Mouse (Mus musculus): ENCODE data around the gene Sstr5.

DNA sequence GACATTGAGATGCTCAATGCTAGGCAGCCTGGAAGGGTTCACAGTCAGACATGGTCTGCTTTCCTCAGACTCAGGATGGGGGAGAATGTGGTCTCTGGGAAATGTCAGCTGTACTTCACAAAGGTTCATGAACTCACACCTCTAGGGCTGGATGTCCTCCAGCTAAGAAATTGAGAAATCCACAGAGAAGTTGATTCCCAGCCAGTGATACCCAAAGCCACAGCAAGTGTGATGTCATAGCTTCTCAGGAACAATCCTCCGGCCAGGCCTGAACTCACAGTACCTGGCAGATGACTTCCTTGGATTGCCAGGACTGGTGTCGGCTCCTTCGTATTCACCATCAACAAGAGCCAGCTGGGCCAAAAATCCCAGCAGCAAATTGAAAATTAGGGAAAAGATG, 51.2 kb downstream of the Sstr5 start:
- TF ChIP-seq CTCF (IDR thresholded peaks at IDR 0.05) (no peak), EP300 (IDR thresholded peaks at IDR 0.05) (no peak)

Measured in lung, postnatal 0 days (tissue).